Mouse (Mus musculus) urinary bladder, postnatal 14 days (tissue): Measurements from ENCODE around the gene 5330417C22Rik.
"Not testable (repeated sequence)": the region's sequence is repeated elsewhere in the genome, so short reads cannot be mapped to it uniquely, and the experiment has no call there.

ENCODE experiments used
- DNase-seq: peaks from one replicate; pipeline ENCODE4 v3.0.0; 2021; ENCODE audit warnings: low spot score

Gene 5330417C22Rik

GRCm38 (mm10) chr3:108536517-108537260 lies at the start of gene 5330417C22Rik:
Gene 5330417C22Rik (minus strand): TSS chr3:108536536.
- peak; percentile 27 for DNase-seq

GRCm38 (mm10) chr3:108584580-108584979 lies 48.2 kb upstream of the 5330417C22Rik start:
- DNase-seq: no peak

GRCm38 (mm10) chr3:108574018-108574417 lies 37.7 kb upstream of the 5330417C22Rik start:
- no peak for DNase-seq

- no peak for DNase-seq
These were observed 36.1 kb upstream of the 5330417C22Rik start for GRCm38 (mm10) chr3:108572309-108573010.

GRCm38 (mm10) chr3:108571443-108572294 lies 35.3 kb upstream of the 5330417C22Rik start, which contains the start of gene Taf13:
Gene Taf13 (plus strand): TSS chr3:108571698.
- DNase-seq: peak; percentile 96

GRCm38 (mm10) chr3:108570813-108571212 lies 34.5 kb upstream of the 5330417C22Rik start:
- no peak for DNase-seq

- DNase-seq: not testable (repeated sequence)
These were observed 33.3 kb upstream of the 5330417C22Rik start for GRCm38 (mm10) chr3:108569636-108570035.

- DNase-seq: no peak
These were observed 31.9 kb upstream of the 5330417C22Rik start for GRCm38 (mm10) chr3:108567990-108568877.

GRCm38 (mm10) chr3:108563309-108563708 lies 27.0 kb upstream of the 5330417C22Rik start:
- DNase-seq: peak; percentile 84

GRCm38 (mm10) chr3:108562777-108563271 lies 26.5 kb upstream of the 5330417C22Rik start:
- DNase-seq: peak; percentile 8

- DNase-seq: peak; percentile 97
These were observed 25.9 kb upstream of the 5330417C22Rik start, which contains the start of gene Tmem167b for GRCm38 (mm10) chr3:108562133-108562730. Gene Tmem167b (minus strand): TSS chr3:108562466.

- DNase-seq: no peak
These were observed 21.6 kb upstream of the 5330417C22Rik start for GRCm38 (mm10) chr3:108557888-108558287.

GRCm38 (mm10) chr3:108554587-108555312 lies 18.4 kb upstream of the 5330417C22Rik start:
- DNase-seq: peak; percentile 92

GRCm38 (mm10) chr3:108554111-108554561 lies 17.8 kb upstream of the 5330417C22Rik start:
- peak; percentile 32 for DNase-seq

- DNase-seq: no peak
These were observed 6.0 kb upstream of the 5330417C22Rik start for GRCm38 (mm10) chr3:108542299-108542698.

- peak; percentile 84 for DNase-seq
These were observed 967 bp upstream of the 5330417C22Rik start for GRCm38 (mm10) chr3:108537303-108537702.

- no peak for DNase-seq
These were observed 330 bp downstream of the 5330417C22Rik start for GRCm38 (mm10) chr3:108535896-108536516.

- DNase-seq: no peak
These were observed 2.4 kb downstream of the 5330417C22Rik start, which contains the start of gene 1700013F07Rik for GRCm38 (mm10) chr3:108533951-108534350. Gene 1700013F07Rik (plus strand): TSS chr3:108534150.
